Mouse (Mus musculus) kidney, postnatal 0 days (tissue): Measurements from ENCODE around the gene Itpka. TPM values are rescaled to one million over a fixed set of nuclear protein-coding genes. Genes with fewer than 3 reads are reported as not detected.

Source experiments
- ATAC-seq: fragments of 200-750 bp; cut with Nextera tagmentation; replicated peaks from 2 replicates; pipeline ENCODE4 v1.8.0; 2017; ENCODE audit warnings: low read depth, moderate number of reproducible peaks, moderate TSS enrichment, moderate library complexity; ENCODE audit not compliant: low FRiP score
- DNase-seq: peaks from one replicate; pipeline ENCODE4 v3.0.0-alpha.2; 2016; ENCODE audit warnings: low spot score
- H3K27ac ChIP-seq: fragments of 300-500 bp; sonication (generic); 2 replicates; pipeline ENCODE4 v1.5.1; 2014; ENCODE audit warnings: mild to moderate bottlenecking
- H3K27me3 ChIP-seq: fragments of 300-500 bp; sonication (generic); 2 replicates; pipeline ENCODE4 v1.6.1; 2014; ENCODE audit warnings: low read length, mixed read lengths; ENCODE audit not compliant: insufficient read depth
- H3K36me3 ChIP-seq: fragments of 300-500 bp; sonication (generic); 2 replicates; pipeline ENCODE4 v1.6.1; 2014; ENCODE audit warnings: low read length, mixed read lengths; ENCODE audit not compliant: insufficient read depth
- H3K4me1 ChIP-seq: fragments of 300-500 bp; sonication (generic); replicated peaks from 2 replicates; pipeline ENCODE4 v1.6.1; 2014; ENCODE audit warnings: antibody characterized with exemption, low read length, mixed read lengths; ENCODE audit not compliant: insufficient read depth
- H3K4me2 ChIP-seq: fragments of 300-500 bp; sonication (generic); 2 replicates; pipeline ENCODE4 v1.6.1; 2014; ENCODE audit warnings: mild to moderate bottlenecking, low read length, moderate library complexity, mixed read lengths
- H3K4me3 ChIP-seq: fragments of 300-500 bp; sonication (generic); replicated peaks from 2 replicates; pipeline ENCODE4 v1.5.1; 2014; ENCODE audit warnings: low read depth, low read length
- H3K9ac ChIP-seq: fragments of 300-500 bp; sonication (generic); 2 replicates; pipeline ENCODE4 v1.6.1; 2014; ENCODE audit warnings: low read depth, low read length
- H3K9me3 ChIP-seq: fragments of 300-500 bp; sonication (generic); replicated peaks from 2 replicates; pipeline ENCODE4 v1.6.1; 2016; ENCODE audit warnings: low read length, inconsistent platforms, mixed read lengths
- CTCF ChIP-seq: IDR thresholded peaks from 2 replicates; pipeline ENCODE4 v1.5.1; 2016; ENCODE audit warnings: antibody characterized with exemption, low read depth, mild to moderate bottlenecking, moderate library complexity
- WGBS: fragments of 180-500 bp; shearing (Covaris S2); extraction: QIAGEN DNeasy Blood & Tissue Kit; methylation state at CpG from one replicate; pipeline ENCODE4 v1.1.7; 2014; 5-methylcytosine and 5-hydroxymethylcytosine counted together
- polyA plus RNA-seq: library from polyadenylated mRNA; unstranded; fragments of >200 nt; fragmentation: Nextera tagmentation; extraction: Ambion mirVana; gene quantifications from 2 replicates; pipeline ENCODE4 v1.2.1, GENCODE M21; 2015

Itpka gene
- polyA plus RNA-seq, 1 experiment from 2014 or later = 1.1 TPM

GRCm38 (mm10) chr2:119762276-119762675, 20.1 kb downstream of the Itpka start:
- ATAC-seq = no peak
- Histone ChIP-seq H3K36me3 (peaks cover 11% of the 10 kb centered on the region; the same call in 1 of the 2 replicates), H3K27ac (no peak overlapping the region), H3K4me3 (no peak overlapping the region), H3K4me2 (no peak overlapping the region), H3K27me3 (peaks cover 22% of the 10 kb centered on the region), H3K9ac (no peak overlapping the region), H3K4me1 (peaks cover 14% of the 10 kb centered on the region), H3K9me3 (no peaks in the 10 kb centered on the region)
- DNase-seq = no peak
- TF ChIP-seq CTCF = no peak
- WGBS = 60% methylated on average over 1 of the region's 1 CpGs

GRCm38 (mm10) chr2:119763924-119764323, 21.8 kb downstream of the Itpka start:
- H3K36me3 ChIP-seq = peaks cover 16% of the 10 kb centered on the region; the same call in 1 of the 2 replicates
- no peak overlapping the region for H3K27ac ChIP-seq
- no peak for DNase-seq
- no peaks in the 10 kb centered on the region for H3K9me3 ChIP-seq
- no peak overlapping the region for H3K4me2 ChIP-seq
- no peak overlapping the region for H3K9ac ChIP-seq
- no peak for TF ChIP-seq CTCF
- no peak for ATAC-seq
- 54% methylated on average over 4 of the region's 4 CpGs for WGBS
- H3K27me3 ChIP-seq = peaks cover 7% of the 10 kb centered on the region
- 0 out of 2 replicates have a peak, but pooled peaks cover under 1% of the 10 kb centered on the region for H3K4me1 ChIP-seq
- H3K4me3 ChIP-seq = no peak overlapping the region

DNA sequence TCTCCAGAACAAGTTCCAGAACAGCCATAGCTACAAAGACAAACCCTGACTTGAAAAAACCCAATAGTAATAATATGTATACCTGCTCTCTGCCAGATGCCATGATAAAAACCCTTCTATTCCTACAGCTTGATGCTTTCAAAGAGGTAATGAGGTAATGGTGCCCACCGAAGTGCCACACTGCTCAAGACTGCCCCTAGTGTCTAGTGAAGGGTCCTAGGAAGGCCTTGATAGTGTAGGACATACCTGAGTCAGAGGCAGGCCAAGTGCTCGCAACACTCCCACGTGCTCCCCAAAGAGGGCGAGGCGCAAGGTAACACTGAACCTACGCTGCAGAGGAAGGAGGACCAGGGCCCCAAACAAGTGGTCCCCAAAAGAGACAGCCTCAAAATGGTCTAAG, 25.1 kb downstream of the Itpka start:
- H3K27ac ChIP-seq = no peak overlapping the region
- no peaks in the 10 kb centered on the region for H3K27me3 ChIP-seq
- H3K4me2 ChIP-seq = no peak overlapping the region
- H3K4me1 ChIP-seq = no peaks in the 10 kb centered on the region
- TF ChIP-seq CTCF = peak; percentile 44; the same call in 1 of the 2 replicates
- H3K9me3 ChIP-seq = no peaks in the 10 kb centered on the region
- peaks cover 35% of the 10 kb centered on the region for H3K36me3 ChIP-seq
- no peak overlapping the region for H3K9ac ChIP-seq
- ATAC-seq (no peak), DNase-seq (no peak)
- WGBS = 90% methylated on average over 6 of the region's 6 CpGs
- H3K4me3 ChIP-seq = no peak overlapping the region

- peaks cover 8% of the 10 kb centered on the region; the same call in 1 of the 2 replicates for H3K36me3 ChIP-seq
- WGBS = under 1% methylated on average over 44 of the region's 44 CpGs
Measured at GRCm38 (mm10) chr2:119787206-119787883, 45.2 kb downstream of the Itpka start, which contains the start of gene Rpap1. Gene Rpap1 (minus strand): TSS chr2:119787537.

DNA sequence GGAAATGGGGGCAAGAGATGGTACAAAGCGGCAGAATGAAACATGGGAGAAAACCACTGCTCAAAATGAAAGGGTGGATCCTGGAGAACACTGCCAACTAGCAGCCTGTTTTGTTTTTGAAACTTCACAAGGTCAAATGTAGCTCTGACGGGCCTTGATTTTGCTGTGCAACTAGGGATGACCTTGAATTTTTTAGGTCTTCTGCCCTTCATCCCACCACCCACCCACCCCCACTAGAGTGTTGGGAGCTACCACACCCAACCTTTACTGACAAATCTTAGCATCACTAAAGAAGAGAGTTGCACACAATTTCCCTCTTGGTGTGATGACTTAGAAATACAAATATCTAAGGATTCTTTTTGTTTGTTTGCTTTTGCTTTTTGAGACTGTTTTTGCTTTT, 47.9 kb downstream of the Itpka start:
- H3K9me3 ChIP-seq = no peaks in the 10 kb centered on the region
- H3K9ac ChIP-seq = no peak overlapping the region
- H3K27ac ChIP-seq = no peak overlapping the region
- no peaks in the 10 kb centered on the region for H3K36me3 ChIP-seq
- no peak overlapping the region for H3K4me3 ChIP-seq
- no peak for TF ChIP-seq CTCF
- WGBS = 80% methylated on average over 2 of the region's 2 CpGs
- H3K4me1 ChIP-seq = 0 out of 2 replicates have a peak, but pooled peaks cover 4% of the 10 kb centered on the region
- ATAC-seq = no peak
- no peak for DNase-seq
- no peaks in the 10 kb centered on the region for H3K27me3 ChIP-seq
- H3K4me2 ChIP-seq = no peak overlapping the region

More at GRCm38 (mm10) chr2:119787206-119787883, 45.2 kb downstream of the Itpka start, which contains the start of gene Rpap1:
- no peaks in the 10 kb centered on the region for H3K27me3 ChIP-seq
- H3K4me1 ChIP-seq = 0 out of 2 replicates have a peak, but pooled peaks cover 4% of the 10 kb centered on the region
- H3K9ac ChIP-seq = peak within 1 kb of the TSS; percentile 53
- peak; percentile 6; the same call in 1 of the 2 replicates for TF ChIP-seq CTCF
- peak; percentile 92 for ATAC-seq
- H3K4me2 ChIP-seq = peak within 1 kb of the TSS; percentile 80
- H3K4me3 ChIP-seq = peak within 1 kb of the TSS; percentile 63
- H3K9me3 ChIP-seq = no peaks in the 10 kb centered on the region
- peak; percentile 91 for DNase-seq
- peak within 1 kb of the TSS; percentile 74 for H3K27ac ChIP-seq

DNA sequence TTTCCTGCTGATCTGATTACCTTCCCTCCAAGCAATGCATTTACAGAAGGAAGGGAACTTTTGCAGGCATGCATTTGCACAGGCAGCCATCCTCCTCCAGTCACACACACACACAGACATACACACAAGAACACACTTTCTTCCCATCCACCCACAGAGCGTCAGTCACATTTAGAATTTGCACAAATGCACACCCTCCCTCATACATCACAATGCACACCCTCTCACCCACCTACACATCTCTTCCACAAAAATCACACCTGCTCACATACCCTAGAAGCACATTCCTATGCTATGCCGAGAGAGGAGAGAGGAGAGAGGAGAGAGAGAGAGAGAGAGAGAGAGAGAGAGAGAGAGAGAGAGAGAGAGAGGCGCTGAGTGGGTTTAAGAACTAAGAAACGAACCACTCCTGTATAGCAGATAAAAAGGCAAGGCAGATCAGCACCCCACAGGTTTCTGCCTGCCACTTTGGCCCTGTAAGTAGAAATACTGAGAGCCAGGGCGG, 55.2 kb downstream of the Itpka start, which contains the start of gene Tyro3:
TSS of gene Tyro3 (plus strand) at position 455 of the 505 bp plus-strand sequence.
- Histone ChIP-seq H3K9ac (no peak within 1 kb of the TSS), H3K4me3 (no peak within 1 kb of the TSS), H3K9me3 (no peaks in the 10 kb centered on the region), H3K27ac (no peak within 1 kb of the TSS), H3K4me1 (0 out of 2 replicates have a peak, but pooled peaks cover 5% of the 10 kb centered on the region), H3K4me2 (no peak within 1 kb of the TSS; the same call in 1 of the 2 replicates), H3K27me3 (no peaks in the 10 kb centered on the region), H3K36me3 (no peaks in the 10 kb centered on the region)
- no peak for TF ChIP-seq CTCF
- DNase-seq (no peak), ATAC-seq (no peak)
- 76% methylated on average over 5 of the region's 5 CpGs for WGBS
